Mouse (Mus musculus) gastrocnemius, postnatal 10 days (tissue): ENCODE results near the gene Ank2. TPM values are rescaled to one million over a fixed set of nuclear protein-coding genes. Genes with fewer than 3 reads are reported as not detected.

Experiments used
- DNase-seq: peaks from one replicate; pipeline ENCODE4 v3.0.0; 2021; ENCODE audit warnings: mixed read lengths
- total RNA-seq, 2 experiments: library from RNA; stranded (reverse); gene quantifications; 2 replicates each; pipeline ENCODE4 v1.2.3; 2021

Ank2 gene
- total RNA-seq, 2 experiments from 2014 or later: 136 to 145 TPM

GRCm38 (mm10) chr3:127017523-127017922, 481.6 kb downstream of the Ank2 start:
- DNase-seq: no peak

- DNase-seq: no peak
Measured at GRCm38 (mm10) chr3:127015596-127015995, 483.6 kb downstream of the Ank2 start.

GRCm38 (mm10) chr3:127015175-127015574, 484.0 kb downstream of the Ank2 start:
- no peak for DNase-seq

GRCm38 (mm10) chr3:127013976-127014375, 485.2 kb downstream of the Ank2 start:
- DNase-seq: no peak

GRCm38 (mm10) chr3:127012525-127012924, 486.6 kb downstream of the Ank2 start:
- peak; percentile 52 for DNase-seq

- DNase-seq: no peak
Measured at GRCm38 (mm10) chr3:127005898-127006673, 493.1 kb downstream of the Ank2 start.

- peak; percentile 34 for DNase-seq
Measured at GRCm38 (mm10) chr3:127004860-127005633, 494.1 kb downstream of the Ank2 start.

- no peak for DNase-seq
Measured at GRCm38 (mm10) chr3:127003946-127004345, 495.2 kb downstream of the Ank2 start.

GRCm38 (mm10) chr3:126998742-126999112, 500.4 kb downstream of the Ank2 start:
- DNase-seq: no peak

- DNase-seq: peak; percentile 42
Measured at GRCm38 (mm10) chr3:126998008-126998741, 501.0 kb downstream of the Ank2 start.

GRCm38 (mm10) chr3:126997391-126998007, 501.7 kb downstream of the Ank2 start:
- DNase-seq: no peak

- DNase-seq: no peak
Measured at GRCm38 (mm10) chr3:126996721-126997120, 502.4 kb downstream of the Ank2 start.

GRCm38 (mm10) chr3:126995970-126996369, 503.2 kb downstream of the Ank2 start:
- DNase-seq: no peak

- DNase-seq: no peak
Measured at GRCm38 (mm10) chr3:126994149-126994548, 505.0 kb downstream of the Ank2 start.

GRCm38 (mm10) chr3:126989936-126990335, 509.2 kb downstream of the Ank2 start:
- DNase-seq: no peak

- no peak for DNase-seq
Measured at GRCm38 (mm10) chr3:126986687-126987086, 512.5 kb downstream of the Ank2 start.

GRCm38 (mm10) chr3:126982814-126983213, 516.3 kb downstream of the Ank2 start:
- DNase-seq: no peak

- DNase-seq: no peak
Measured at GRCm38 (mm10) chr3:126981163-126981562, 518.0 kb downstream of the Ank2 start.

- no peak for DNase-seq
Measured at GRCm38 (mm10) chr3:126979635-126980034, 519.5 kb downstream of the Ank2 start.

GRCm38 (mm10) chr3:126978768-126979410, 520.3 kb downstream of the Ank2 start:
- peak; percentile 81 for DNase-seq

- no peak for DNase-seq
Measured at GRCm38 (mm10) chr3:126977399-126977798, 521.8 kb downstream of the Ank2 start.

GRCm38 (mm10) chr3:126976793-126977192, 522.4 kb downstream of the Ank2 start:
- DNase-seq: no peak
